ENCODE assay signal across 8 mouse cellular contexts in genomic region chr12:84176886-84177765, GRCm38 (mm10). TPM values are rescaled to one million over a fixed set of nuclear protein-coding genes. Genes with fewer than 3 reads are reported as not detected.
A peak's percentile ranks its signal among the peaks of the same experiment; 100 is the strongest.
DNase-seq lines count a peak whose midpoint lies in the region; ATAC-seq and TF ChIP-seq lines count a peak whose summit lies in the region.

No protein-coding gene starts in this region.

- peaks cover 73% of the 10 kb centered on the region for H3K4me1 ChIP-seq in spleen, adult 2 months (ENCODE audit: control insufficient read depth, insufficient read depth, insufficient read length)
- peaks cover 75% of the 10 kb centered on the region for H3K4me1 ChIP-seq in limb, embryonic 12.5 days (replicated peaks)
- peaks cover 66% of the 10 kb centered on the region for H3K4me1 ChIP-seq in neural tube, embryonic 15.5 days

- peak; percentile 54 to 57 for DNase-seq in cerebellum, postnatal 10 days
- DNase-seq in cerebellum, postnatal 36 days: no peak
- peak in 1 of 2 experiments; percentile 58 for DNase-seq in spleen, adult 2 months (ENCODE audit: low read depth in 1 of 2, low spot score in 2 of 2)
- no peak for DNase-seq in spleen, adult 12 weeks (ENCODE audit: low spot score)
- no peak for DNase-seq in frontal cortex, adult 2 months (ENCODE audit: extremely low spot score in 1 of 2, low spot score in 1 of 2)
- no peak for DNase-seq in adrenal gland, postnatal 10 days

- H3K9me3 ChIP-seq in limb, embryonic 12.5 days: no peaks in the 10 kb centered on the region
- no peaks in the 10 kb centered on the region for H3K9me3 ChIP-seq in neural tube, embryonic 15.5 days (replicated peaks)

- H3K4me3 ChIP-seq in spleen, adult 2 months (ENCODE audit: extremely low read depth, insufficient read depth, insufficient read length): peak overlapping the region; percentile 50; the same call in 1 of the 2 replicates
- H3K4me3 ChIP-seq in limb, embryonic 12.5 days (replicated peaks): no peak overlapping the region
- no peak overlapping the region for H3K4me3 ChIP-seq in neural tube, embryonic 15.5 days (replicated peaks)

- H3K27ac ChIP-seq in spleen, adult 2 months (ENCODE audit: insufficient read depth, low read length): peak overlapping the region; percentile 96
- peak overlapping the region; percentile 92 for H3K27ac ChIP-seq in limb, embryonic 12.5 days
- H3K27ac ChIP-seq in neural tube, embryonic 15.5 days (replicated peaks): peak overlapping the region; percentile 91

- H3K27me3 ChIP-seq in spleen, adult 2 months (ENCODE audit: control insufficient read depth, insufficient read depth, low read length): no peaks in the 10 kb centered on the region
- H3K27me3 ChIP-seq in limb, embryonic 12.5 days: no peaks in the 10 kb centered on the region
- H3K27me3 ChIP-seq in neural tube, embryonic 15.5 days (replicated peaks): no peaks in the 10 kb centered on the region

- TF ChIP-seq CTCF in spleen, adult 2 months (IDR thresholded peaks at IDR 0.05; ENCODE audit: extremely low read depth, insufficient read depth, insufficient read length, insufficient replicate concordance): no peak

- WGBS in spleen, adult 2 months: 18% methylated on average over 6 of the region's 6 CpGs
- 52% methylated on average over 6 of the region's 6 CpGs for WGBS in limb, embryonic 12.5 days
- 49% methylated on average over 6 of the region's 6 CpGs for WGBS in neural tube, embryonic 15.5 days

- no peak overlapping the region for H3K9ac ChIP-seq in limb, embryonic 12.5 days (replicated peaks)
- peak overlapping the region; percentile 59; the same call in 1 of the 2 replicates for H3K9ac ChIP-seq in neural tube, embryonic 15.5 days (replicated peaks)

- ATAC-seq in limb, embryonic 12.5 days (ENCODE audit: insufficient number of reproducible peaks, insufficient read depth, low FRiP score, low TSS enrichment, low read depth): no peak
- no peak for ATAC-seq in neural tube, embryonic 15.5 days (ENCODE audit: low FRiP score)

- H3K36me3 ChIP-seq in spleen, adult 2 months (ENCODE audit: control insufficient read depth, insufficient read depth, low read length): peaks cover 18% of the 10 kb centered on the region
- peaks cover 20% of the 10 kb centered on the region for H3K36me3 ChIP-seq in limb, embryonic 12.5 days
- peaks cover 17% of the 10 kb centered on the region for H3K36me3 ChIP-seq in neural tube, embryonic 15.5 days

- no peak for TF ChIP-seq POLR2A in spleen, adult 2 months (IDR thresholded peaks at IDR 0.05; ENCODE audit: low read depth, low read length)

- H3K4me2 ChIP-seq in limb, embryonic 12.5 days: peak overlapping the region; percentile 74
- H3K4me2 ChIP-seq in neural tube, embryonic 15.5 days: peak overlapping the region; percentile 71; the same call in 1 of the 2 replicates

RNA-seq across cellular contexts. Expression of gene Pnma1, which starts 28.8 kb away (rescaled TPM):
- 0.21 and 0.40 TPM in 2 replicates for polyA plus RNA-seq in spleen, adult 2 months (2012; rRNA removed)
- polyA plus RNA-seq in limb, embryonic 12.5 days (2016; fragmentation: Nextera tagmentation; extraction: Ambion mirVana): 1.2 and 1.3 TPM in 2 replicates
- 3.2 and 3.8 TPM in 2 replicates for polyA plus RNA-seq in neural tube, embryonic 15.5 days (2015; fragmentation: Nextera tagmentation; extraction: Ambion mirVana)
- polyA plus RNA-seq in frontal cortex, adult 2 months (2012; rRNA removed): 4.4 and 5.3 TPM in 2 replicates
- under 1 TPM; 0.30 to 0.61 TPM for total RNA-seq in adrenal gland, postnatal 10 days (2021)

RNA-seq across cellular contexts. Expression of gene Elmsan1, which starts 41.6 kb away (rescaled TPM):
- polyA plus RNA-seq in spleen, adult 2 months (2012; rRNA removed): 30.6 and 36.4 TPM in 2 replicates
- 7.0 and 8.6 TPM in 2 replicates for polyA plus RNA-seq in limb, embryonic 12.5 days (2016; fragmentation: Nextera tagmentation; extraction: Ambion mirVana)
- polyA plus RNA-seq in neural tube, embryonic 15.5 days (2015; fragmentation: Nextera tagmentation; extraction: Ambion mirVana): 4.0 and 5.4 TPM in 2 replicates
- polyA plus RNA-seq in frontal cortex, adult 2 months (2012; rRNA removed): 8.6 and 8.7 TPM in 2 replicates
- total RNA-seq in adrenal gland, postnatal 10 days (2021): 10 to 100 TPM; 19.2 to 24.9 TPM

Comparison
In these comparisons a context has a peak if more than half of its experiments do, and no peak if none do; other contexts are left out.
1. DNase-seq: peak in cerebellum, postnatal 10 days (2 of 2); none in cerebellum, postnatal 36 days (0 of 2), spleen, adult 12 weeks (single experiment), frontal cortex, adult 2 months (0 of 2) and adrenal gland, postnatal 10 days (single experiment).
2. Peak in every context shown above with its lines, with median percentiles within 50 percentile points of each other: H3K27ac ChIP-seq.